Mouse (Mus musculus): Measurements from ENCODE around the gene Gdf5.

- TF ChIP-seq GATA1 (IDR thresholded peaks at IDR 0.05; ENCODE audit: borderline replicate concordance, low read length) (no peak), CTCF (IDR thresholded peaks at IDR 0.05; ENCODE audit: low read depth, low read length) (no peak), TAL1 (conservative IDR thresholded peaks at IDR 0.05; ENCODE audit: low read depth, low read length) (no peak), GATA2 (IDR thresholded peaks at IDR 0.05; ENCODE audit: borderline replicate concordance, low read depth, low read length) (no peak)
Measured at GRCm38 (mm10) chr2:155928711-155929345, 16.3 kb downstream of the Gdf5 start.

All from G1E (cell line).